Mouse (Mus musculus) brown adipose tissue, adult 24 weeks (tissue): ENCODE data around the gene Arid4a. TPM values are rescaled to one million over a fixed set of nuclear protein-coding genes. Genes with fewer than 3 reads are reported as not detected.

Experiments used
- H3K27ac ChIP-seq: fragments of 200-500 bp; replicated peaks from 2 replicates; pipeline ENCODE4 v1.5.1; 2012; ENCODE audit warnings: low read depth, mild to moderate bottlenecking, low read length
- H3K4me1 ChIP-seq: fragments of 200-500 bp; 2 replicates; pipeline ENCODE4 v1.6.1; 2012; ENCODE audit warnings: low read length, mixed read lengths; ENCODE audit not compliant: control insufficient read depth, insufficient read depth, insufficient read length
- H3K4me3 ChIP-seq: fragments of 200-500 bp; 2 replicates; pipeline ENCODE4 v1.5.1; 2012; ENCODE audit warnings: low read depth, mild to moderate bottlenecking, low read length, moderate library complexity; ENCODE audit not compliant: insufficient read depth
- polyA plus RNA-seq: library from polyadenylated mRNA; stranded (reverse); fragments of >200 nt; gene quantifications from 2 replicates; pipeline ENCODE4 v1.2.4, GENCODE M21; 2012; ENCODE audit not compliant: missing spikeins, insufficient read depth, insufficient read length

Arid4a gene
- polyA plus RNA-seq, 1 experiment: 12.1 TPM

DNA sequence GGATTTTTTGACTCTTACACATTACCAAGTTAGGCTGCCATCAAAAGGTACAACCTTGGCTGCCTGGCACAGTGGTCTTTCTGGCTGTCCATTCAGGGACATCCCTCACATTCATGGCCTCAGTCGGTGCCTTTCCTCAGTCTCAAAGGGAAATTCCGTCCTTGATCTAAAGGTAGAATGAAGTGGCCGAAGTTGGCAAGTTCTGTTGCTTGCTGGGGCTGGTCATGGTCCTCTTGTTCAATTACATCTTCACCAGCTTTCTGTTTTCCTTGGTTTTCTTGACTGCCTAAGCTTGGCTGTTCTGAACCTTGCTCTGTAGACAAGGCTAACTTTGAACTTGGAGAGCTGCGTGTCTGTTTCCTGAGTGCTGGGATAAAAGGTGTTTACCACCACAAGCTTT is 20.0 kb downstream of the Arid4a start:
- Histone ChIP-seq H3K27ac (no peak overlapping the region), H3K4me3 (no peak overlapping the region), H3K4me1 (peaks cover 3% of the 10 kb centered on the region; the same call in 1 of the 2 replicates)

DNA sequence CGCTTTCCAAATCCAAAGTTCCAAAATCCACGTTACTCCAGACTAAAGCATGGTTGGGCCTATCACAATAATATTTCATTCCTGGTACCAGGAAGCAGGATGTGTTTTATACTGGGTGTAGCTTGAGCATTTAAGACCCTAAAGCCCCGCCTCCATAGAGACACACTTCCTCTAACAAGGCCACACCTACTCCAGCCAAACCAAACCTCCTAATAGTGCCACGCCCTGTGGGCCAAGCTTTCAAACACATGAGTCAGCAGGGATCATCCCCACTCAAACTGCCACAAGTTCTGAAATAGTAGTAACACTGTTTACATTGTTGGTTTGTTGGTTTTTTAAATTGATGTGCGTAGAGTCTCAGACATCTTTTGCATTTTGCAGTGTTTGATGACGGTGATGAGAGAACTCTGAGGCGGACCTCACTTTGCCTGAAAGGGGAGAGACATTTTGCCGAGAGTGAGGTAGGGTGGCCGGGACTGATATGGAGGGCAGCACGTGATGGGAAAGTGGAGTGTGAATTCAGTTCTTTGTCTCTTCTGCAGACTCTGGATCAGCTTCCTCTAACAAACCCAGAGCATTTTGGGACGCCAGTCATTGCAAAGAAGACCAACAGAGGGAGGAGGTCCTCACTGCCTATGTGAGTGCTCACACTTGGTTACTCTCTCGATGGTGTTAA is 21.1 kb downstream of the Arid4a start:
- Histone ChIP-seq H3K4me3 (no peak overlapping the region), H3K4me1 (peaks cover 3% of the 10 kb centered on the region; the same call in 1 of the 2 replicates), H3K27ac (no peak overlapping the region)

DNA sequence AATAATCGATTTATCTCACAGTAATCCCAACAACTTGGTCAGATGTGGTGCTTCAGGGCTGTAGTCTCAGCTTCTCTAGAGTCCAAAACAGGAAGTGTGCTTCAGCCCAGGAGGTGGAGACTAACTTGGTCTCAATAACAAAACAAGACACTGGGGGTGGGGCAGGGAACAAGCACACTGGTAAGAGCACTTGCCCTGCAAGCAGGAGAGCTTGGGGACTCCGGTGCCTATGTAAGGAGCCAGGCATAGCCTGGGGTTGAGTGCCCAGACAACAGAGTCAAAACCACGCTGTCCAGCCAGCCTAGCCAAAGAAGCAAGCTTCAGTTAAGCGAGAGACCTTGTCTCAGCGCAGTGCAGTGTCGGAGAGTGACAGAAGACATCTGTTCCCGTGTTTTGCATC is 24.7 kb downstream of the Arid4a start:
- peaks cover 3% of the 10 kb centered on the region; the same call in 1 of the 2 replicates for H3K4me1 ChIP-seq
- H3K4me3 ChIP-seq: no peak overlapping the region
- peak overlapping the region; percentile 81; the same call in 1 of the 2 replicates for H3K27ac ChIP-seq

DNA sequence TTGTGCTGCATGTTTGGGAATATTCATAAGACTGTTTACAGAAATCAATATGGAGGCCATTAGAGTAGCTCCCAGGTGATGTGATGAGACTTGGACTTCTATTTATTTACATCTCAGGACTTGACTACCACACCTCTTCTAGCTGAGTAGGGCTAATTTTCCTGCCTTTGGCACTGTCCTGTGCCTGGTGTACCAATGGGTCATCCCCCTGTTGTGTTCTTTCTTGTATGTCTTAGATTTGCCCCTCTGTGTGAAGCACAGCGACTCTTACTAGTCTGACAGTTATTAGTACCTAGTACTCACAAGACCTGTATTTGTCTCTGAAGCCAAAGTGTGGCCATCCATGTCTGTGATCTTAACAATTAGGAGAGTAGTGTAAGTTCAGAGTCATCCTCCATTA is 26.7 kb downstream of the Arid4a start:
- H3K27ac ChIP-seq: no peak overlapping the region
- H3K4me1 ChIP-seq: peaks cover 3% of the 10 kb centered on the region; the same call in 1 of the 2 replicates
- H3K4me3 ChIP-seq: no peak overlapping the region

DNA sequence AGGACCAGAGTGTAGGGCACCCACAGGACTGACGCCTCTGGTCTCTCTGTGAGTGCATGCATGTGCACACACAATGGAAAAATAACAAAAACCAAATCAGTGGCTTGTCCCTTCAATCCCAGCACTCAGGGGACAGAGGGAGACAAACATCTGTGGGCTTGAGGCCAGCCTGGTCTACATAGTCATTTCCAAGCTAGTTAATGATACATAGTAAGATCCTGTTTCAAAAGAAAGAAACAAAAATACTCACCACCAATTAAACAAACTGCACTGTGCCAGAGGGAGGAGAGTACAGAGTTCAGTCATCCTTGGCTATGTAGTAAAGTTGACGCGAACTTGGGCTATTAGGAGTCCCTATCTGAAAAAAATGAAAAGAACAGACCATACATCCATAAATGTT is 27.8 kb downstream of the Arid4a start:
- H3K4me3 ChIP-seq: no peak overlapping the region
- no peak overlapping the region for H3K27ac ChIP-seq
- H3K4me1 ChIP-seq: peaks cover 3% of the 10 kb centered on the region; the same call in 1 of the 2 replicates

DNA sequence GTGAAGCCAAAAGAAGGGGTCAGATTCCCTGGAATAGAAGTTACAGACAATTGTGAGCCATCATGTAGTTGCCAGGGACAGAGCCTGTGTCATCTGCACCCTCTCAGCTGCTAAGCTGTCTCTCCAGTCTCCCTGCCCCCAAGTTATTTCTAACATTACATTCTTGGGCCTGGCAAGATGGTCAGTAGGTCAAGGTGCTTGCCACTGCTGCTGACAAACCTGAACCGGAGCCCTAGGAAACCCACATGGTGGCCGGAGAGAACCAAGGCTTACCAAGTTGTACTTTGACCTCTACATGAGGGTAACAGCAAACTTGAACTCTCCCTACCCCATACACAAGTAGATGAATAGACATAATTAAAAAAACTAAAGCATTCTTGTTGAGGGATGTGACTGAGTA is 28.7 kb downstream of the Arid4a start:
- no peak overlapping the region for H3K27ac ChIP-seq
- H3K4me1 ChIP-seq: peaks cover 2% of the 10 kb centered on the region; the same call in 1 of the 2 replicates
- H3K4me3 ChIP-seq: no peak overlapping the region

DNA sequence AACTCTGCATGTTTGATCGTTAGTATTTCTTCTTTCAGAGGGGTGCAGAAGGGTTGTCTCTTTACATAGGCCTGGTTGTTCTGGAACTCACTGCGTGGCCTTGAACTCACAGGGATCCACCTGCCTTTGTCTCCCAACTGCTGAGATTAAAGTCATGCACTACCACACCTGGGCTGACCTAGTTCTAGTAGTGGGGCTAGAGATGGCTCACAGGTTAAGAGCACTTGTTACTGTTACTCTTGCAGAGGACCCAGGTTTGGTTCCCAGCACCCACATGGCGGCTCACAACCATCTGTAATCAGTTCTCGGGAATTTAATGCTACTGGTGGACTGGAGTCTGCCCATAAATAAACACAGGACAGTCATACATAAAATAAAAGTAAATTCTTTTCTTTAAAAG is 30.7 kb downstream of the Arid4a start:
- Histone ChIP-seq H3K4me3 (no peak overlapping the region), H3K4me1 (no peaks in the 10 kb centered on the region), H3K27ac (no peak overlapping the region)

DNA sequence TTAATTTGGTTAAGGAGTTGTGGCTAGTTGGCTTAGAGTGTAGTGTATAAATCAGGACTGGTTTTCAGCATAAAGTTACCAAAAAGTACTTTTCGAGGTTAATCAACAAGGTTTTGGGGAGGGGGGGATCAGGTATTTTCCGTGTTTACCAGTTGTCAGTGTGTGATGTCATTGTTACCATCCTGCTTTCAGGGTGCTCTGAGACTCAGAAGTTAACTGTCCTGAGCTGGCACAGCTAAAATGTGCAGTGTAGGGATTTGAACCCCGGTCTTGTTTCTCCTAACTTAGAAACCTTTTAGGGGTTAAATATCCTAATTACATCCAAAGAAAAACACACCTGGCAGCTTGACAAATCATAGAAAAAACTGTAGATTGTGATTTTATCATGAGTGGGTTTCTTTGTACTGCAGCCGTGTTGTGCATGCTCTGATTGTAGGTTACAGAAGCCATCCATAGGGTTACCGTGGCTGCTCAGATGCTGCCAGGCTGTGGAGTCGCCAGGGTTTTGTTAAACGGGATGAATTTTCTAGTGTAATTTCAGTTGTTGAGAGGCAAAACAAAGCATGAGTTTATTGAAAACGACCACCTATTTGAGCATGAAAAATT is 31.8 kb downstream of the Arid4a start:
- Histone ChIP-seq H3K27ac (no peak overlapping the region), H3K4me3 (peak overlapping the region; percentile 46; the same call in 1 of the 2 replicates)

DNA sequence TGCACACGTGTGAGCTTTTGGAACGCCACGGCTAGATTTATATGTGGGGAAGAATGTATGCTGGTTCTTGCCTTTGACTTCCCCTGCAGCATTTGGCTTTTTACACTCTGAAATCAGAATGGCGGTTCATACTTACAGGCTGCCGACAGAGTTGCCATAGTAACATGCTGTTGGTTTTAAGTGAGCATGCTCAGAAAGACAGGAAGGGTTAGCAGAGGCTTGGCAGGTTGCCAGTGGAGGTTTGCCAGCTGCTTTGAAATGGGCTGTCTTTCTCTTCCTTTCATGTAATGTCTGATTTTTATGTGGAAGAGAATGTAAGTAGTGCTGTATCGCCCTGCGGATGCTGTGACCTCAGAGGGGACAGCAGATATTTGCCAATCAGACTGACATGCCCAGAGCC is 32.3 kb downstream of the Arid4a start:
- Histone ChIP-seq H3K27ac (no peak overlapping the region), H3K4me3 (peak overlapping the region; percentile 46), H3K4me1 (peaks cover 6% of the 10 kb centered on the region)

More for the DNA sequence above, 31.8 kb downstream of the Arid4a start:
- H3K4me1 ChIP-seq: peaks cover 4% of the 10 kb centered on the region

DNA sequence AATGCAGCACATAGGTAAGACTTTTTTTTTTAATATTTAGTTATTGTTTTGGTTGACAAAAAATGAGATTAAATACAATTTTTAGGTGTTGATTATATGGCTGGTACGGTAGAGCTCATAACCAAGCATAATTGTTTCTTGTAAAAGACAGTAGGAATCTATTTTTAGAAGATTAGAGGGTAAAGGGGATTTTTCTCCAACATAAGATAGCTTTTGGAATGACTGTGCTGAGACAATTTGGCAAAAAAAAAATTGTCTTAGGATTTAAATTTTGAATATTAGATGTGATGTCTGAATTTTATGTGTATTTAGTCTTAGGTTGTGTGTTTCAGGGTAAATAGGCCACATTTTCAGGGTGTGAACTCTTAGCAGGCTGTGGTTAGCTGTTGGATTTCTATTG is 32.8 kb downstream of the Arid4a start:
- H3K4me1 ChIP-seq: peaks cover 6% of the 10 kb centered on the region
- H3K27ac ChIP-seq: no peak overlapping the region
- peak overlapping the region; percentile 22; the same call in 1 of the 2 replicates for H3K4me3 ChIP-seq

DNA sequence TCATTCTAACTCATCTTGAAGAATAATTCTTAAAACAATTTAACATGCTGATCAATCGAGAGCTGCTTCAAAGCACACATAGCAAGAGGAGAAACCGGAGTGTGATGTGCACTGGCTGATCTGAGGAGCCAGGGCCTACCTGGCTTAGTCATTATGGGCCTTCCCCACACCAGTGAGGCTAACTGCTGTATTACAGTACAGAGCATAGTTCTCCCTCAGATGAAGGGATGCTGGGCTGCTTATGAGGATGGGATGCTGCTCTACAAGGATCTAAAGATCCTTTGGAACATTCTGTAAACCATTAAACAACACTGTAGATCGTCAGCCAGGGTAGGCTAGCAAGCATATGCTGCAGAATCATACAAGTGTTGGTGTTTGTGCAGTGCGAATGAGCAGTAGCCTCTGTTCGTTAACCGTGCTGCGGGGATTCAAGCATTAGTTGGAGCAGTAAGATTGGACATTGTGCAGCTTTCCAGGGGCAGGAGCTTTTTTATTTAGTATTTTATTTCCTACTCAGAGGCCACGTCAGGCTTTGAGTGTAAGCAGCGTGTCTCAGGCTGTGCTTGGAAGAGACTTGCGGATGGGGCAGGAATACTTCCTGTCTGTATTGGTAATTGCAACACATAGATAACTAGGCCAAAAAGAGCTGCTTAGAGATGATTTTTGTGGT is 33.9 kb downstream of the Arid4a start:
- peak overlapping the region; percentile 24 for H3K27ac ChIP-seq
- H3K4me3 ChIP-seq: no peak overlapping the region
- H3K4me1 ChIP-seq: peaks cover 6% of the 10 kb centered on the region

DNA sequence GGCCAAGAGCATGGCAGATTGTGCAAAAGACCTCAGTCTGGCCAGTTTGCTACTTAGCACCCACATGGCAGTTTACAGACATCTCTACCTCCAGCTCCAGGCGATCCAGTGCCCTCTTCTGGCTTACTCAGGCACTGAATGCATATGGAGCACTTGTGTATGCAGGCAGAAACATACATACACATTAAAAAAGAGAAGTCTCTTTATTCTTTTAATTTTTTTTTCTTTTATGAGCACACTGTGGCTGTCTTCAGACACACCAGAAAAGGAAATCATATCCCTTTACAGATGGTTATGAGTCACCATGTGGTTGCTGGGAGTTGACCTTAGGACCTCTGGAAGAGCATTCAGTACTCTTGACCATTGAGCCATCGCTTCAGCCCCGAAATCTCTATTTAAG is 35.3 kb downstream of the Arid4a start:
- H3K4me3 ChIP-seq: no peak overlapping the region
- H3K27ac ChIP-seq: no peak overlapping the region
- peaks cover 6% of the 10 kb centered on the region for H3K4me1 ChIP-seq

DNA sequence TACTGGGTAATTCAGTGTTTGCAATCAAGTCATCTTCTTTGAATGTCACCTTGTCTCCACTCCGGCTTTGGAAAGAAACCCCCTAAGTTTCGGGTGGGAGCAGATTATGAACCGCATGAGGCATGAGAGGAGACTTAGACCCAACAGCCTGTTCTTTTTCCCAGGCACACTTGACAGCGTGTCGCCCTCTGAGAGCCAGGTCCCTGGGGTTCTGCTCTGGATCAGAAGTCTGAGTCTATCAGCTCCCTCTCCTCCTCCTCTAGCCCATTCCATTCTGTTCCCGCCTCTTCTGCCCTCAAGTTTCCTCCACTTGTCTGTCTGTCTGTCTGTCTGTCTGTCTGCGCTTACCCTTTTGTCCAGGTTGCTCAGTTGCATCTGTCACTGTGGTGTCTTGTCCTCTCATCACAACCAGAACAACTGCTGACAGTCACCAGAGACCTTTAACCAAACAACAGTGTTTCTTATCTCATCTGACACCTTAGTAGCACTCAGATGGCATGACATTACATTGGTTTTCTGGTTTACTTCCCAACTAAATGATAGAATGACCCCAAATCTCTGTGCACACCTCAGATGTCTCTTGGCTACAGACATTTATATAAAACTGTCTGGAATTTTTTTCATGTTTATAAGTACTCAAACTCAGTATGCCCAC is 36.7 kb downstream of the Arid4a start:
- Histone ChIP-seq H3K27ac (0 out of 2 replicates have a peak overlapping the region, but pooled peaks have one; percentile 27), H3K4me3 (no peak overlapping the region), H3K4me1 (peaks cover 6% of the 10 kb centered on the region)

DNA sequence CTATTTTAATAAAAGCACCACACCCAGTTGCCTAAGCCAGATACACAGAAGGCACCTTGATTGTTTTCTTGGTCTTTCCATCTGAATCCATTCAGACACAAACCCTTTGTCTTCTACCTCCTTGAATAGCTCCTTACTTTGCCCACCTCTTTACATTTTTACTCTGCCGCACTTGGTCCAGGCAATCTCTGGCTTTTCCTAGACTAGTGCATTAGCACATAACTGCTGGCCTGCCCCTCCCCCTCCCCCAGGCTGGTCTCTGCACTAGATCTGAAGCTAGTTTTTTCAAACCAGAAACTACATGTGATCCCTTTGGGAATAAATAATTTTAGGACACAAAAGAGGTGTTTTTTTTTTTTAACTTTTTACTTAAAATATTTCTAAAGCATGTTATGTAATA is 37.2 kb downstream of the Arid4a start:
- Histone ChIP-seq H3K27ac (no peak overlapping the region), H3K4me3 (no peak overlapping the region), H3K4me1 (peaks cover 6% of the 10 kb centered on the region)

DNA sequence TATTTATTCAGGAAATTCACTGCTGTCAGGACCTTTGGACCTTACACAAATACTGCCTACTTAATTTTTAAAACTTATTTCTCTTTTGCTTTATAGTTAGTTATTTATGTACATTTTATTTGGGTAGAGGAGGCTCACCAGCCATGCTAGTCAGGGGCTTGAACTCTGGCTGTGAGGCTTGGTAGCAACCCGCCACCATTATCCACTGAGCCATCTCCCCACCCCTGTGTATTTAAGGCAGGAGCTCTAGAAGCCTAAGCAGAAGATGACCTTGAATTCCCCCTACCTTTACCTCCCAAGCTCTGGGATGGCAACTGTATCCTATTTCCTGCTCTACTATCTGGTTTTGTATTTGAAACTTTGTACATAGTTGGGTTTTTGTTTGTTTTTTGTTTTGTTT is 37.7 kb downstream of the Arid4a start:
- no peak overlapping the region for H3K27ac ChIP-seq
- peaks cover 6% of the 10 kb centered on the region for H3K4me1 ChIP-seq
- H3K4me3 ChIP-seq: no peak overlapping the region
